Mouse (Mus musculus) neural tube, embryonic 15.5 days (tissue): ENCODE results near the gene Snph. TPM values are rescaled to one million over a fixed set of nuclear protein-coding genes. Genes with fewer than 3 reads are reported as not detected.
A peak's percentile ranks its signal among the peaks of the same experiment; 100 is the strongest.

Source experiments
- ATAC-seq: fragments of 200-750 bp; cut with Nextera tagmentation; 2 replicates; pipeline ENCODE4 v1.8.0; 2017; ENCODE audit warnings: mild to moderate bottlenecking, moderate TSS enrichment, moderate library complexity; ENCODE audit not compliant: low FRiP score
- H3K27ac ChIP-seq: fragments of 300-500 bp; sonication (generic); replicated peaks from 2 replicates; pipeline ENCODE4 v1.5.1; 2015; ENCODE audit warnings: mild to moderate bottlenecking, inconsistent platforms
- H3K27me3 ChIP-seq: fragments of 300-500 bp; sonication (generic); replicated peaks from 2 replicates; pipeline ENCODE4 v1.6.1; 2015; ENCODE audit warnings: inconsistent platforms
- H3K36me3 ChIP-seq: fragments of 300-500 bp; sonication (generic); 2 replicates; pipeline ENCODE4 v1.6.1; 2015; ENCODE audit warnings: inconsistent platforms
- H3K4me1 ChIP-seq: fragments of 300-500 bp; sonication (generic); 2 replicates; pipeline ENCODE4 v1.6.1; 2015; ENCODE audit warnings: inconsistent platforms
- H3K4me2 ChIP-seq: fragments of 300-500 bp; sonication (generic); 2 replicates; pipeline ENCODE4 v1.6.1; 2015; ENCODE audit warnings: inconsistent platforms, mild to moderate bottlenecking, moderate library complexity
- H3K4me3 ChIP-seq: fragments of 300-500 bp; sonication (generic); replicated peaks from 2 replicates; pipeline ENCODE4 v1.5.1; 2015; ENCODE audit warnings: mild to moderate bottlenecking, inconsistent platforms
- H3K9ac ChIP-seq: fragments of 300-500 bp; sonication (generic); replicated peaks from 2 replicates; pipeline ENCODE4 v1.6.1; 2015; ENCODE audit warnings: mild to moderate bottlenecking, inconsistent platforms
- H3K9me3 ChIP-seq: fragments of 300-500 bp; sonication (generic); replicated peaks from 2 replicates; pipeline ENCODE4 v1.6.1; 2016; ENCODE audit warnings: inconsistent platforms
- WGBS: fragments of 180-500 bp; shearing (Covaris S2); methylation state at CpG from one replicate; pipeline ENCODE4 v1.1.7; 2015; ENCODE audit warnings: mixed read lengths; 5-methylcytosine and 5-hydroxymethylcytosine counted together
- polyA plus RNA-seq: library from polyadenylated mRNA; unstranded; fragments of >200 nt; fragmentation: Nextera tagmentation; extraction: Ambion mirVana; gene quantifications from 2 replicates; pipeline ENCODE4 v1.2.1, GENCODE M21; 2015

Gene Snph
- polyA plus RNA-seq, 1 experiment from 2014 or later, result 33.0 TPM

- no peak within 1 kb of the TSS for H3K4me3 ChIP-seq
- H3K27ac ChIP-seq, result no peak within 1 kb of the TSS
- no peak within 1 kb of the TSS for H3K4me2 ChIP-seq
- no peaks in the 10 kb centered on the region for H3K27me3 ChIP-seq
- 73% methylated on average over 17 of the region's 17 CpGs for WGBS
- no peak for ATAC-seq
- peaks cover 15% of the 10 kb centered on the region for H3K4me1 ChIP-seq
- H3K9me3 ChIP-seq, result no peaks in the 10 kb centered on the region
- H3K9ac ChIP-seq, result no peak within 1 kb of the TSS
- H3K36me3 ChIP-seq, result no peaks in the 10 kb centered on the region
These were observed 60.3 kb downstream of the Snph start, which contains the start of gene Sdcbp2 for GRCm38 (mm10) chr2:151571873-151572700. Gene Sdcbp2 (plus strand): TSS chr2:151572622.

- no peaks in the 10 kb centered on the region for H3K4me1 ChIP-seq
- no peaks in the 10 kb centered on the region for H3K9me3 ChIP-seq
- H3K4me2 ChIP-seq, result no peak overlapping the region
- no peak overlapping the region for H3K4me3 ChIP-seq
- H3K36me3 ChIP-seq, result peaks cover 6% of the 10 kb centered on the region; the same call in 1 of the 2 replicates
- 87% methylated on average over 2 of the region's 2 CpGs for WGBS
- H3K27ac ChIP-seq, result no peak overlapping the region
- no peaks in the 10 kb centered on the region for H3K27me3 ChIP-seq
- no peak overlapping the region for H3K9ac ChIP-seq
- no peak for ATAC-seq
These were observed 62.9 kb downstream of the Snph start for GRCm38 (mm10) chr2:151569452-151569851.

GRCm38 (mm10) chr2:151566856-151567255 is 65.5 kb downstream of the Snph start:
- ATAC-seq, result no peak
- 89% methylated on average over 6 of the region's 6 CpGs for WGBS

GRCm38 (mm10) chr2:151564986-151565385 is 67.4 kb downstream of the Snph start:
- H3K27me3 ChIP-seq, result no peaks in the 10 kb centered on the region
- ATAC-seq, result no peak
- no peak overlapping the region for H3K9ac ChIP-seq
- H3K4me1 ChIP-seq, result no peaks in the 10 kb centered on the region
- 82% methylated on average over 3 of the region's 3 CpGs for WGBS
- no peak overlapping the region for H3K27ac ChIP-seq
- peaks cover 38% of the 10 kb centered on the region for H3K36me3 ChIP-seq
- H3K4me3 ChIP-seq, result no peak overlapping the region
- H3K4me2 ChIP-seq, result no peak overlapping the region
- H3K9me3 ChIP-seq, result no peaks in the 10 kb centered on the region

More at GRCm38 (mm10) chr2:151566856-151567255, 65.5 kb downstream of the Snph start:
- H3K9ac ChIP-seq, result no peak overlapping the region
- no peak overlapping the region for H3K27ac ChIP-seq
- no peak overlapping the region for H3K4me3 ChIP-seq
- H3K9me3 ChIP-seq, result no peaks in the 10 kb centered on the region
- H3K27me3 ChIP-seq, result no peaks in the 10 kb centered on the region
- no peak overlapping the region for H3K4me2 ChIP-seq
- no peaks in the 10 kb centered on the region for H3K4me1 ChIP-seq
- peaks cover 21% of the 10 kb centered on the region for H3K36me3 ChIP-seq

GRCm38 (mm10) chr2:151564006-151564405 is 68.4 kb downstream of the Snph start:
- no peak overlapping the region for H3K27ac ChIP-seq
- no peak overlapping the region for H3K4me3 ChIP-seq
- H3K27me3 ChIP-seq, result no peaks in the 10 kb centered on the region
- H3K9me3 ChIP-seq, result no peaks in the 10 kb centered on the region
- H3K36me3 ChIP-seq, result peaks cover 48% of the 10 kb centered on the region
- no peak overlapping the region for H3K9ac ChIP-seq
- WGBS, result 86% methylated on average over 1 of the region's 1 CpGs
- no peak for ATAC-seq
- no peaks in the 10 kb centered on the region for H3K4me1 ChIP-seq
- H3K4me2 ChIP-seq, result no peak overlapping the region

- no peak overlapping the region for H3K9ac ChIP-seq
- no peak overlapping the region for H3K4me2 ChIP-seq
- no peak overlapping the region for H3K27ac ChIP-seq
- H3K36me3 ChIP-seq, result peaks cover 55% of the 10 kb centered on the region
- ATAC-seq, result no peak
- H3K4me3 ChIP-seq, result no peak overlapping the region
- H3K27me3 ChIP-seq, result no peaks in the 10 kb centered on the region
- 80% methylated on average over 7 of the region's 7 CpGs for WGBS
- H3K9me3 ChIP-seq, result no peaks in the 10 kb centered on the region
- H3K4me1 ChIP-seq, result no peaks in the 10 kb centered on the region
These were observed 69.2 kb downstream of the Snph start for GRCm38 (mm10) chr2:151562930-151563921.

- Histone ChIP-seq H3K4me2 (no peak overlapping the region), H3K9ac (no peak overlapping the region), H3K27ac (no peak overlapping the region), H3K4me1 (peaks cover 38% of the 10 kb centered on the region), H3K4me3 (no peak overlapping the region), H3K9me3 (no peaks in the 10 kb centered on the region), H3K27me3 (no peaks in the 10 kb centered on the region), H3K36me3 (peaks cover 71% of the 10 kb centered on the region)
- 92% methylated on average over 3 of the region's 3 CpGs for WGBS
- ATAC-seq, result no peak
These were observed 82.7 kb downstream of the Snph start for GRCm38 (mm10) chr2:151549615-151550121.

GRCm38 (mm10) chr2:151546571-151546970 is 85.8 kb downstream of the Snph start:
- Histone ChIP-seq H3K4me2 (no peak overlapping the region), H3K9ac (no peak overlapping the region), H3K27ac (no peak overlapping the region), H3K27me3 (no peaks in the 10 kb centered on the region), H3K36me3 (peaks cover 49% of the 10 kb centered on the region), H3K9me3 (no peaks in the 10 kb centered on the region), H3K4me1 (peaks cover 56% of the 10 kb centered on the region), H3K4me3 (no peak overlapping the region)
- ATAC-seq, result no peak
- WGBS, result 90% methylated on average over 4 of the region's 4 CpGs

- 70% methylated on average over 6 of the region's 6 CpGs for WGBS
- H3K36me3 ChIP-seq, result peaks cover 38% of the 10 kb centered on the region
- H3K9ac ChIP-seq, result peak overlapping the region; percentile 97; the same call in 1 of the 2 replicates
- no peaks in the 10 kb centered on the region for H3K9me3 ChIP-seq
- H3K27me3 ChIP-seq, result no peaks in the 10 kb centered on the region
- no peak for ATAC-seq
- H3K4me2 ChIP-seq, result peak overlapping the region; percentile 71
- H3K4me3 ChIP-seq, result peak overlapping the region; percentile 98; the same call in 1 of the 2 replicates
- no peak overlapping the region for H3K27ac ChIP-seq
- peaks cover 61% of the 10 kb centered on the region for H3K4me1 ChIP-seq
These were observed 87.7 kb downstream of the Snph start for GRCm38 (mm10) chr2:151544673-151545072.

- 0% methylated on average over 21 of the region's 21 CpGs for WGBS
- no peak for ATAC-seq
- H3K4me1 ChIP-seq, result peaks cover 54% of the 10 kb centered on the region
These were observed 89.1 kb downstream of the Snph start for GRCm38 (mm10) chr2:151543063-151543895.

More at GRCm38 (mm10) chr2:151543063-151543895, 89.1 kb downstream of the Snph start:
- peaks cover 34% of the 10 kb centered on the region for H3K36me3 ChIP-seq
- no peaks in the 10 kb centered on the region for H3K9me3 ChIP-seq
- H3K4me2 ChIP-seq, result peak overlapping the region; percentile 71
- peak overlapping the region; percentile 98 for H3K4me3 ChIP-seq
- peak overlapping the region; percentile 90 for H3K27ac ChIP-seq
- H3K27me3 ChIP-seq, result no peaks in the 10 kb centered on the region
- H3K9ac ChIP-seq, result peak overlapping the region; percentile 97
